Mouse (Mus musculus): Measurements from ENCODE around the gene Mrpl53. TPM values are rescaled to one million over a fixed set of nuclear protein-coding genes. Genes with fewer than 3 reads are reported as not detected.

The Mrpl53 gene
- polyA plus RNA-seq (2015; fragmentation: Nextera tagmentation; extraction: Ambion mirVana): 118 and 134 TPM in 2 replicates

GRCm38 (mm10) chr6:83108762-83109668 lies at the start of gene Mrpl53:
TSS of gene Mrpl53 (plus strand) at chr6:83109040.
- Histone ChIP-seq H3K27ac (ENCODE audit: low read length) (peak within 1 kb of the TSS; percentile 85), H3K27me3 (replicated peaks; ENCODE audit: control insufficient read depth, insufficient read depth, low read length) (no peaks in the 10 kb centered on the region), H3K4me2 (ENCODE audit: low read depth, low read length) (peak within 1 kb of the TSS; percentile 78), H3K9ac (ENCODE audit: low read depth, low read length) (peak within 1 kb of the TSS; percentile 97), H3K4me3 (ENCODE audit: low read length) (peak within 1 kb of the TSS; percentile 95), H3K36me3 (ENCODE audit: control insufficient read depth, insufficient read depth, low read length) (no peaks in the 10 kb centered on the region), H3K4me1 (ENCODE audit: control insufficient read depth, insufficient read depth, low read length) (peaks cover 16% of the 10 kb centered on the region), H3K9me3 (ENCODE audit: control insufficient read depth, low read length) (no peaks in the 10 kb centered on the region)
- under 1% methylated on average over 76 of the region's 76 CpGs for WGBS
- peak; percentile 90 for ATAC-seq

GRCm38 (mm10) chr6:83065995-83066394 lies 42.8 kb upstream of the Mrpl53 start:
- no peaks in the 10 kb centered on the region for H3K36me3 ChIP-seq (ENCODE audit: control insufficient read depth, insufficient read depth, low read length)
- H3K4me2 ChIP-seq (ENCODE audit: low read depth, low read length): no peak overlapping the region
- peaks cover 8% of the 10 kb centered on the region for H3K4me1 ChIP-seq (ENCODE audit: control insufficient read depth, insufficient read depth, low read length)
- H3K9me3 ChIP-seq (ENCODE audit: control insufficient read depth, low read length): no peaks in the 10 kb centered on the region
- H3K27ac ChIP-seq (ENCODE audit: low read length): no peak overlapping the region
- H3K9ac ChIP-seq (ENCODE audit: low read depth, low read length): no peak overlapping the region
- no peak overlapping the region for H3K4me3 ChIP-seq (ENCODE audit: low read length)
- H3K27me3 ChIP-seq (replicated peaks; ENCODE audit: control insufficient read depth, insufficient read depth, low read length): peaks cover 85% of the 10 kb centered on the region
- WGBS: 39% methylated on average over 8 of the region's 8 CpGs
- no peak for ATAC-seq

DNA sequence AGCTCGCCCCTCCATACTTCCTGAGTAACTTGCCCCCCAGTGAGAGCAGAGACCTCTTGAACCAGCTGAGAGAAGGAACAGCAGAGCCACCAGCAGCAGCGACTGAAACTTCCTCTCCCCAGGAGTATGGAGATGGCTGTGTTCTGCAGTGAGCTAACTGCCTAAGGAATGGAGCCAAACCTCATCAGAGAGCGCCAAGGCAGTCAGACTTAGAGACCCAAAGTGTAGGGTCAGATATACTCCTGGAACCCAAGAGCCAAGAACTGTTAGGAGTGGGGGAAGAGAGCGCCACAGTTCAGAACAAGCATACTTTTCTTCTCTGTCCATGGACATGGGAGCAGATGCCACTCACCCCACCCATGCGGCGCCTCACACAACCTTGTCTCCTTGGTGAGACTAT lies 42.4 kb upstream of the Mrpl53 start:
- Histone ChIP-seq H3K9ac (ENCODE audit: low read depth, low read length) (no peak overlapping the region), H3K36me3 (ENCODE audit: control insufficient read depth, insufficient read depth, low read length) (no peaks in the 10 kb centered on the region), H3K9me3 (ENCODE audit: control insufficient read depth, low read length) (no peaks in the 10 kb centered on the region), H3K4me3 (ENCODE audit: low read length) (no peak overlapping the region), H3K27me3 (replicated peaks; ENCODE audit: control insufficient read depth, insufficient read depth, low read length) (peaks cover 86% of the 10 kb centered on the region), H3K27ac (ENCODE audit: low read length) (no peak overlapping the region), H3K4me2 (ENCODE audit: low read depth, low read length) (no peak overlapping the region), H3K4me1 (ENCODE audit: control insufficient read depth, insufficient read depth, low read length) (peaks cover 12% of the 10 kb centered on the region)
- WGBS: 38% methylated on average over 6 of the region's 6 CpGs
- ATAC-seq: no peak

GRCm38 (mm10) chr6:83068221-83068620 lies 40.6 kb upstream of the Mrpl53 start:
- Histone ChIP-seq H3K9ac (ENCODE audit: low read depth, low read length) (0 out of 2 replicates have a peak overlapping the region, but pooled peaks have one; percentile 32), H3K36me3 (ENCODE audit: control insufficient read depth, insufficient read depth, low read length) (no peaks in the 10 kb centered on the region), H3K9me3 (ENCODE audit: control insufficient read depth, low read length) (no peaks in the 10 kb centered on the region), H3K27ac (ENCODE audit: low read length) (no peak overlapping the region), H3K4me3 (ENCODE audit: low read length) (peak overlapping the region; percentile 41), H3K27me3 (replicated peaks; ENCODE audit: control insufficient read depth, insufficient read depth, low read length) (peaks cover 90% of the 10 kb centered on the region), H3K4me1 (ENCODE audit: control insufficient read depth, insufficient read depth, low read length) (peaks cover 14% of the 10 kb centered on the region), H3K4me2 (ENCODE audit: low read depth, low read length) (peak overlapping the region; percentile 47; the same call in 1 of the 2 replicates)
- no peak for ATAC-seq
- 10% methylated on average over 8 of the region's 8 CpGs for WGBS

DNA sequence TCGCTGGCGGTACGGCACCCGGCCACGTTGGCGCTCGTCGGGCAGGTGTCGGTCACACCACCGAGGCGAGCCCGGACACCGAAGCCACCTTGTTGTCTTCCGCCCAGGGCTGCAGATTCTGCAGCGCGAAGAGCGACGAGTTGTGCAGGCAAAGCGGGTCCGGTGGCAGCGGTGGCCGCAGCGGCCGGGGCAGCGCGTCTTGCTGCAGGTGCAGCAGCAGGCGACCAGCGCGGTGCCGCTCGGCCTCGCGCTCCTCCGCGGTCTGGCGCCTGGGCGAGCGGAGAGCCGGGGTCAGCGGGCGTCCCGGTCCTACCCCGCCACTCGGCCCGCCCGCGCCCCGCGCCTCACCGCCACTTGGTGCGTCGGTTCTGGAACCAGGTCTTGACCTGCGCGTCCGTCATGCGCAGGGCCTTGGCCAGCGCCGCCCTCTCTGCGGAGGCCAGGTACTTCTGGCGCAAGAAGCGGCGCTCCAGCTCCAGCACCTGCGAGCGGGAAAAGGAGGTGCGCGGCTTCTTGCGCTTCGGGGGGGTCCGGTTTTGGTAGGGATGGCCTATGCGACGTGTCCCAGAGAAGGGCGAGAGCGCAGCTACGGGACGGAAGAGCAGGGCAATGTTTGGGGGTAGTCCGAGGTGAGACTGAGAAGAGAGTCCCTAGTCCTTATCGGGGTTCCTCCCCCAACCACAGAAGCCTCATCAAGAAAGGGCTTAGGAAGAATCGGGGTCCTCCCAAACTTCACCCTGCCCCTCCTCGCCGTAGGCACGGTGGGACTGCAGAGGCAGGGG lies 39.9 kb upstream of the Mrpl53 start:
- under 1% methylated on average over 81 of the region's 81 CpGs for WGBS
- H3K27ac ChIP-seq (ENCODE audit: low read length): no peak overlapping the region
- no peak; the same call in 1 of the 2 replicates for ATAC-seq

GRCm38 (mm10) chr6:83069488-83070246 lies 39.2 kb upstream of the Mrpl53 start:
- H3K4me3 ChIP-seq (ENCODE audit: low read length): peak overlapping the region; percentile 41
- H3K36me3 ChIP-seq (ENCODE audit: control insufficient read depth, insufficient read depth, low read length): no peaks in the 10 kb centered on the region
- ATAC-seq: peak; percentile 5; the same call in 1 of the 2 replicates
- H3K9ac ChIP-seq (ENCODE audit: low read depth, low read length): peak overlapping the region; percentile 52
- H3K4me2 ChIP-seq (ENCODE audit: low read depth, low read length): peak overlapping the region; percentile 47
- H3K9me3 ChIP-seq (ENCODE audit: control insufficient read depth, low read length): no peaks in the 10 kb centered on the region
- H3K27ac ChIP-seq (ENCODE audit: low read length): no peak overlapping the region
- H3K27me3 ChIP-seq (replicated peaks; ENCODE audit: control insufficient read depth, insufficient read depth, low read length): peaks cover 89% of the 10 kb centered on the region
- peaks cover 14% of the 10 kb centered on the region for H3K4me1 ChIP-seq (ENCODE audit: control insufficient read depth, insufficient read depth, low read length)
- WGBS: 1% methylated on average over 66 of the region's 69 CpGs

More for the DNA sequence above, 39.9 kb upstream of the Mrpl53 start:
- Histone ChIP-seq H3K9me3 (ENCODE audit: control insufficient read depth, low read length) (no peaks in the 10 kb centered on the region), H3K9ac (ENCODE audit: low read depth, low read length) (peak overlapping the region; percentile 32; the same call in 1 of the 2 replicates), H3K4me1 (ENCODE audit: control insufficient read depth, insufficient read depth, low read length) (peaks cover 14% of the 10 kb centered on the region), H3K4me3 (ENCODE audit: low read length) (peak overlapping the region; percentile 41), H3K27me3 (replicated peaks; ENCODE audit: control insufficient read depth, insufficient read depth, low read length) (peaks cover 91% of the 10 kb centered on the region), H3K4me2 (ENCODE audit: low read depth, low read length) (peak overlapping the region; percentile 47), H3K36me3 (ENCODE audit: control insufficient read depth, insufficient read depth, low read length) (no peaks in the 10 kb centered on the region)

DNA sequence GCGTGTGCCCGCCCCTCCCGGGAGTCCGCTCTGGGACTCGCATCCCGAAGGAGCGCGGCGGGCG lies 38.8 kb upstream of the Mrpl53 start, which contains the start of gene Tlx2:
Tlx2 (minus strand) TSS at position 47 of the 64 bp plus-strand sequence.
- Histone ChIP-seq H3K9ac (ENCODE audit: low read depth, low read length) (peak within 1 kb of the TSS; percentile 52), H3K4me3 (ENCODE audit: low read length) (peak within 1 kb of the TSS; percentile 41), H3K4me1 (ENCODE audit: control insufficient read depth, insufficient read depth, low read length) (peaks cover 14% of the 10 kb centered on the region), H3K4me2 (ENCODE audit: low read depth, low read length) (peak within 1 kb of the TSS; percentile 47), H3K27me3 (replicated peaks; ENCODE audit: control insufficient read depth, insufficient read depth, low read length) (peaks cover 87% of the 10 kb centered on the region), H3K9me3 (ENCODE audit: control insufficient read depth, low read length) (no peaks in the 10 kb centered on the region), H3K27ac (ENCODE audit: low read length) (peak within 1 kb of the TSS; percentile 27), H3K36me3 (ENCODE audit: control insufficient read depth, insufficient read depth, low read length) (no peaks in the 10 kb centered on the region)
- ATAC-seq: no peak
- 0% methylated on average over 10 of the region's 10 CpGs for WGBS

DNA sequence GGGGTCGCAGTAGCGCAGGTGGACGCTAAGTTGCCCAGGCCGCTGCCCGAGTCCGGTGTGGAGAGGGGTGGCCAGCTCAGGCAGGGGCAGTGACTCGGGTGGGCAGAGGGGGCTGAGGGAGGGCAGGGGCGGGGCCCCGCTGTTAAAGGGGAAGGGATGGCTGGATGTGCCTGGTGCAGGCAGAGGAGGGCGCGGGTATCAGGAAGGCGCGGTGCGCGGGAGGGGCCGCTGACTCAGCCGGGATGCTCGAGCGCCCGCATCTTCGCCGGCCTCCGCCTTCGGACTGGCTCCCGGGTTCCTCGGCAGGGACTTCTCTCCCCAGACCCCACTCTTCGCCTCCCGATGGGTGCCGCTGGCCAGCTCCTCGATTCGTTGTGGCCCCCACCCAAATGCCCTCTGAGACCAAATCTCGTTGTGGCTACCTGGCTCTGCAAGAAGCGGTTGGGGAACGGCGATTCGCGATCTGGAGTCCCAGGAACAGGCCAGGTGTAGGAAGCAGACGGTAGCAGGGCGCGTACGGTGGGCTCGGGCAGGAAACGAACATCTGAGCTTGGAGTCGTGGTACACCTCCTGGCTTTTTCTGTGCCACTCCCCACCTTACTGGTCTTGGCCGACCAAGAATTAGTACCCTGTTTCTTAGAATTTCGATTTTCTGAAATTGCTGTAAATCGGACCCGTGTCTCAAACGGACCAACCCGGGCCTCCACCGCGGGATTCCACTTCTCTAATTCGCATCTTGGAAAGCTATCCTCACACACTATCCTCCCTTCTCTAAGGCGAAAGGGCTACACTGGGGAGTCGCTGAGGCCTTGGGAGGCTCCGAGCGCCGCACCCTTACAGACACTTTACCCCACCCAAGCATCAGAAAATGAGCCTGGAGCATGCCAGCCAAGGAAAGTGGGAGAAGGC lies 38.3 kb upstream of the Mrpl53 start:
- Histone ChIP-seq H3K27me3 (replicated peaks; ENCODE audit: control insufficient read depth, insufficient read depth, low read length) (peaks cover 89% of the 10 kb centered on the region), H3K4me1 (ENCODE audit: control insufficient read depth, insufficient read depth, low read length) (peaks cover 14% of the 10 kb centered on the region), H3K4me3 (ENCODE audit: low read length) (peak overlapping the region; percentile 41), H3K4me2 (ENCODE audit: low read depth, low read length) (peak overlapping the region; percentile 22; the same call in 1 of the 2 replicates), H3K9ac (ENCODE audit: low read depth, low read length) (no peak overlapping the region), H3K27ac (ENCODE audit: low read length) (peak overlapping the region; percentile 27), H3K36me3 (ENCODE audit: control insufficient read depth, insufficient read depth, low read length) (no peaks in the 10 kb centered on the region), H3K9me3 (ENCODE audit: control insufficient read depth, low read length) (no peaks in the 10 kb centered on the region)
- ATAC-seq: peak; percentile 43
- under 1% methylated on average over 53 of the region's 58 CpGs for WGBS

Data from intestine, embryonic 16.5 days (tissue).